Mouse (Mus musculus): ENCODE results near the gene Gm44502.

DNA sequence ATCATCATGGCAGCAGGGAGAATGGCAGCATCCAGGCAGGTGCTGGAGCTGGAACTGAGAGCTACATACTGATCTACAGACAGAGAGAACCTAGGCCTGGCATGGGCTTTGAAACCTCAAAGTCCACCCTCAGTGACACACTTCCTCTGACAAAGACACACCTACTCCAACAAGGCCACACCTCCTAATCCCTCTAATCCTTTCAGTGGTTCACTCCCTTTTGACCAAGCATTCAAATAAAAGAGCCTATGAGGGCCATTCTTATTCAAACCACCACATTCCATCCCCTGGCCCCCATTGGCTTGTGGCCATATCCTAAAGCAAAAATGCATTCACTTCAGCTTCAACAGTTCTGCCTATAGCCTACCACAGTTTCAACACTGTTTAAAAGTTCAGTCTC is 22.8 kb downstream of the Gm44502 start:
- TF ChIP-seq POLR2A (IDR thresholded peaks at IDR 0.05; ENCODE audit: borderline replicate concordance, extremely low read depth, low read depth, low read length) (no peak), CTCF (IDR thresholded peaks at IDR 0.05; ENCODE audit: insufficient read depth, low read length) (no peak)
